Mouse (Mus musculus): ENCODE measurements around the gene Scin.

- TF ChIP-seq CTCF (IDR thresholded peaks at IDR 0.05; ENCODE audit: low read depth, low read length) (no peak), EP300 (IDR thresholded peaks at IDR 0.05; ENCODE audit: insufficient read depth, low read depth, low read length) (no peak), POLR2A (IDR thresholded peaks at IDR 0.05; ENCODE audit: insufficient read depth, low read length) (no peak)
These were observed 36.6 kb downstream of the Scin start for GRCm38 (mm10) chr12:40097449-40097848.

All from ES-Bruce4 (cell line).